Mouse (Mus musculus) heart, adult 2 months (tissue): Measurements from ENCODE around the gene Rffl. TPM values are rescaled to one million over a fixed set of nuclear protein-coding genes. Genes with fewer than 3 reads are reported as not detected.
A peak's percentile ranks its signal among the peaks of the same experiment; 100 is the strongest.

ENCODE experiments used
- DNase-seq, 2 experiments: peaks; one replicate each; pipeline ENCODE4 v3.0.0; 2021
- H3K27ac ChIP-seq: fragments of 200-600 bp; 2 replicates; pipeline ENCODE4 v1.8.1; 2022
- H3K27me3 ChIP-seq: fragments of 200-500 bp; 2 replicates; pipeline ENCODE4 v1.6.1; 2012; ENCODE audit warnings: mild to moderate bottlenecking, low read length, inconsistent platforms, mixed read lengths; ENCODE audit not compliant: control insufficient read depth, insufficient read depth
- H3K36me3 ChIP-seq: fragments of 200-500 bp; 2 replicates; pipeline ENCODE4 v1.6.1; 2012; ENCODE audit warnings: low read length, inconsistent platforms; ENCODE audit not compliant: control insufficient read depth, insufficient read depth
- H3K4me1 ChIP-seq: fragments of 200-500 bp; 2 replicates; pipeline ENCODE4 v1.6.1; 2011; ENCODE audit warnings: low read length; ENCODE audit not compliant: control insufficient read depth, insufficient read depth
- H3K4me3 ChIP-seq: fragments of 200-600 bp; 2 replicates; pipeline ENCODE4 v1.8.1; 2022
- H3K79me2 ChIP-seq: fragments of 200-500 bp; replicated peaks from 2 replicates; pipeline ENCODE4 v1.6.1; 2012; ENCODE audit warnings: mild to moderate bottlenecking, inconsistent platforms, low read length, moderate library complexity, mixed read lengths; ENCODE audit not compliant: control insufficient read depth, insufficient read depth
- H3K9ac ChIP-seq: fragments of 200-500 bp; 2 replicates; pipeline ENCODE4 v1.6.1; 2012; ENCODE audit warnings: low read depth, mild to moderate bottlenecking, control low read depth, inconsistent platforms, low read length, mixed read lengths
- CTCF ChIP-seq: fragments of 200-600 bp; IDR thresholded peaks from 2 replicates; pipeline ENCODE4 v1.8.1; 2022; ENCODE audit warnings: antibody characterized with exemption, mild to moderate bottlenecking, moderate library complexity
- EP300 ChIP-seq: fragments of 200-500 bp; IDR thresholded peaks from 2 replicates; pipeline ENCODE4 v1.6.1; 2011; ENCODE audit warnings: low read depth, low read length, control low read depth; ENCODE audit not compliant: insufficient read depth
- POLR2A ChIP-seq: fragments of 200-500 bp; IDR thresholded peaks from 2 replicates; pipeline ENCODE4 v1.6.1; 2011; ENCODE audit warnings: mild to moderate bottlenecking, low read depth, low read length, control low read depth; ENCODE audit not compliant: insufficient read depth
- WGBS: fragments of 180-500 bp; shearing (Covaris S2); methylation state at CpG from one replicate; pipeline ENCODE4 v1.1.7; 2018; 5-methylcytosine and 5-hydroxymethylcytosine counted together
- intact Hi-C: fragments of 180-260 bp; cut with DNase I; formaldehyde crosslinking; loops from one replicate; pipeline ENCODE4 v1.15.1; 2025
- polyA plus RNA-seq: library from polyadenylated mRNA; depleted of rRNA; stranded (reverse); fragments of >200 nt; gene quantifications from 2 replicates; pipeline ENCODE4 v1.2.3, GENCODE M21; 2012
- total RNA-seq, 2 experiments: library from RNA; stranded (reverse); gene quantifications; 2 replicates each; pipeline ENCODE4 v1.2.3; 2021

Rffl gene
- total and polyA plus RNA-seq, 3 experiments, result 4.0 to 4.6 (median 4.3) TPM

GRCm38 (mm10) chr11:82846938-82847337, 24.1 kb downstream of the Rffl start:
- no peak overlapping the region for H3K27ac ChIP-seq
- H3K4me1 ChIP-seq, result peaks cover 4% of the 10 kb centered on the region; the same call in 1 of the 2 replicates
- WGBS, result 74% methylated on average over 3 of the region's 3 CpGs
- TF ChIP-seq POLR2A, result no peak
- TF ChIP-seq CTCF, result no peak
- no peak for TF ChIP-seq EP300
- no peaks in the 10 kb centered on the region for H3K36me3 ChIP-seq
- H3K79me2 ChIP-seq, result no peaks in the 10 kb centered on the region
- no peak overlapping the region for H3K9ac ChIP-seq
- H3K4me3 ChIP-seq, result no peak overlapping the region
- no peaks in the 10 kb centered on the region for H3K27me3 ChIP-seq
- no peak for DNase-seq
- intact Hi-C loops, result no loop called here

- Histone ChIP-seq H3K9ac (no peak overlapping the region), H3K27ac (peak overlapping the region; percentile 55)
These were observed 25.0 kb downstream of the Rffl start for GRCm38 (mm10) chr11:82846079-82846436.

GRCm38 (mm10) chr11:82845415-82846078, 25.5 kb downstream of the Rffl start:
- intact Hi-C loops, result no loop called here
- DNase-seq, result peak; percentile 68 to 81
- peaks cover 4% of the 10 kb centered on the region; the same call in 1 of the 2 replicates for H3K4me1 ChIP-seq
- TF ChIP-seq POLR2A, result no peak
- TF ChIP-seq EP300, result no peak
- peak; percentile 50 for TF ChIP-seq CTCF
- H3K27me3 ChIP-seq, result no peaks in the 10 kb centered on the region
- no peaks in the 10 kb centered on the region for H3K36me3 ChIP-seq
- H3K79me2 ChIP-seq, result no peaks in the 10 kb centered on the region
- H3K4me3 ChIP-seq, result peak overlapping the region; percentile 31
- H3K27ac ChIP-seq, result peak overlapping the region; percentile 55
- H3K9ac ChIP-seq, result peak overlapping the region; percentile 47
- 33% methylated on average over 16 of the region's 16 CpGs for WGBS

More at GRCm38 (mm10) chr11:82846079-82846436, 25.0 kb downstream of the Rffl start:
- TF ChIP-seq CTCF, result no peak
- Histone ChIP-seq H3K4me1 (peaks cover 4% of the 10 kb centered on the region; the same call in 1 of the 2 replicates), H3K27me3 (no peaks in the 10 kb centered on the region), H3K79me2 (no peaks in the 10 kb centered on the region), H3K36me3 (no peaks in the 10 kb centered on the region), H3K4me3 (peak overlapping the region; percentile 31)
- DNase-seq, result no peak
- whole genome bisulfite sequencing, result 25% methylated on average over 4 of the region's 4 CpGs
- intact Hi-C loops, result no loop called here

- H3K36me3 ChIP-seq, result no peaks in the 10 kb centered on the region
- no peaks in the 10 kb centered on the region; the same call in 1 of the 2 replicates for H3K79me2 ChIP-seq
- H3K4me3 ChIP-seq, result no peak overlapping the region; the same call in 1 of the 2 replicates
- no peak overlapping the region for H3K27ac ChIP-seq
- H3K27me3 ChIP-seq, result no peaks in the 10 kb centered on the region
- H3K9ac ChIP-seq, result no peak overlapping the region
- H3K4me1 ChIP-seq, result peaks cover 4% of the 10 kb centered on the region; the same call in 1 of the 2 replicates
- WGBS, result 65% methylated on average over 11 of the region's 11 CpGs
- DNase-seq, result no peak
- no peak for TF ChIP-seq POLR2A
- TF ChIP-seq EP300, result no peak
- TF ChIP-seq CTCF, result no peak
- intact Hi-C loops, result no loop called here
These were observed 26.1 kb downstream of the Rffl start for GRCm38 (mm10) chr11:82844771-82845414.

DNA sequence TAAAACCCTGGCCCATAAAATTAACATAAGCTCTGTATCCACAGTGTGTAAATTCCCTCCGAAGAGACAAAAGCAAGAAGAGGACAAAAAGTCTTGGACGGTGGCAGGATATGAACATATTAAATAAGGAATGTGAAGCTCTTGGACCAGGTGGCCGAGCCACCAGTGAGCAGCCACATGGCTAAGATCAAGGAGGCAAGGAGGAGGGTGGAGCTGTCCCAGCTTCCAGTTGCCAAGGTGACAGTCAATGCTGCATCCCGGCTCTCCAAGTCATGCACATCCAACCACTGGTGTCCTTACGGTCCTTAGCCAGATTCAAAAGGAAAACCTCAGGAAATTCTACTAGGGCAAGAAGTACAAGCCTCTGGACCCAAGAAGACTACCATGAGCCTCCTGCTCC, 32.5 kb downstream of the Rffl start:
- no peaks in the 10 kb centered on the region; the same call in 1 of the 2 replicates for H3K79me2 ChIP-seq
- 29% methylated on average over 5 of the region's 5 CpGs for WGBS
- TF ChIP-seq CTCF, result no peak
- no peak for TF ChIP-seq POLR2A
- TF ChIP-seq EP300, result no peak
- no peak overlapping the region for H3K4me3 ChIP-seq
- no peak overlapping the region; the same call in 1 of the 2 replicates for H3K27ac ChIP-seq
- peaks cover 10% of the 10 kb centered on the region for H3K4me1 ChIP-seq
- H3K36me3 ChIP-seq, result no peaks in the 10 kb centered on the region
- intact Hi-C loops, result loop anchor here (5.0 kb wide), 1 partner anchor 34 kb away; the partner anchor contains the start of gene Rffl
- DNase-seq, result no peak
- H3K27me3 ChIP-seq, result no peaks in the 10 kb centered on the region
- no peak overlapping the region for H3K9ac ChIP-seq

GRCm38 (mm10) chr11:82837848-82838247, 33.2 kb downstream of the Rffl start:
- Histone ChIP-seq H3K9ac (no peak overlapping the region), H3K4me3 (no peak overlapping the region), H3K27ac (peak overlapping the region; percentile 47), H3K79me2 (no peaks in the 10 kb centered on the region; the same call in 1 of the 2 replicates), H3K36me3 (no peaks in the 10 kb centered on the region), H3K4me1 (peaks cover 10% of the 10 kb centered on the region), H3K27me3 (no peaks in the 10 kb centered on the region)
- 55% methylated on average over 7 of the region's 7 CpGs for WGBS
- intact Hi-C loops, result loop anchor here (5.0 kb wide), 1 partner anchor 34 kb away; the partner anchor contains the start of gene Rffl
- no peak for DNase-seq
- TF ChIP-seq CTCF (no peak), EP300 (no peak), POLR2A (no peak)
